Comparison of ENCODE assay signal across 8 mouse cellular contexts in the genomic region with DNA sequence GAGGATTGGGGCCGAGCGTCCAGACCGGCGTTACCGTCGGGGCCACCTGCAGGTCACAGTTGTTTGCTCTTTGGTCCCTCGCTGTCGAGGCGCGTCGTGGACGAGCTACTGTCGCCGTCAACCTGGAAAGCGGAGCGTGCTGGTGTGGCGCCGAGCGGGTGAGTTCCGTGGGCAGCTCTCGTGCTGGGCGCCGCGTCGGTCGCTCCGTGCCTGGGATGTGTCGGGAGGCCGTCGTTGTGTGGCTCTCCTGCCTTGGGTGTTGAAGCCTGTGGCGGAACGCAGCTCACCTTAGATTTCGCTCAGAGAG. TPM values are rescaled to one million over a fixed set of nuclear protein-coding genes. Genes with fewer than 3 reads are reported as not detected.
DNase-seq lines count a peak whose midpoint lies in the region; ATAC-seq and TF ChIP-seq lines count a peak whose summit lies in the region.

Gene Banf1, minus strand, starts transcription at position 116 of the 307 bp plus-strand sequence.

- TF ChIP-seq CTCF in heart, adult 2 months (IDR thresholded peaks at IDR 0.05): no peak
- TF ChIP-seq CTCF in forebrain, postnatal 0 days (IDR thresholded peaks at IDR 0.05; ENCODE audit: low read depth): no peak
- no peak for TF ChIP-seq CTCF in liver, postnatal 0 days (IDR thresholded peaks at IDR 0.05; ENCODE audit: low read depth)

- H3K27me3 ChIP-seq in heart, adult 2 months (ENCODE audit: control insufficient read depth, insufficient read depth, low read length): no peaks in the 10 kb centered on the region
- H3K27me3 ChIP-seq in forebrain, postnatal 0 days (ENCODE audit: insufficient read depth, low read length): no peaks in the 10 kb centered on the region
- H3K27me3 ChIP-seq in hindbrain, embryonic 15.5 days: no peaks in the 10 kb centered on the region
- H3K27me3 ChIP-seq in liver, postnatal 0 days (ENCODE audit: insufficient read depth, low read length): no peaks in the 10 kb centered on the region

- H3K9ac ChIP-seq in heart, adult 2 months (ENCODE audit: low read depth, low read length): peak within 1 kb of the TSS; percentile 83
- peak within 1 kb of the TSS; percentile 76 for H3K9ac ChIP-seq in forebrain, postnatal 0 days
- H3K9ac ChIP-seq in hindbrain, embryonic 15.5 days: peak within 1 kb of the TSS; percentile 80
- peak within 1 kb of the TSS; percentile 79 for H3K9ac ChIP-seq in liver, postnatal 0 days (replicated peaks)

- H3K9me3 ChIP-seq in forebrain, postnatal 0 days (ENCODE audit: low read length): no peaks in the 10 kb centered on the region
- H3K9me3 ChIP-seq in hindbrain, embryonic 15.5 days: no peaks in the 10 kb centered on the region
- H3K9me3 ChIP-seq in liver, postnatal 0 days (ENCODE audit: low read length): no peaks in the 10 kb centered on the region

- DNase-seq in heart, adult 2 months: no peak
- DNase-seq in heart, adult 9 months (ENCODE audit: low spot score in 2 of 2): no peak
- DNase-seq in forebrain, postnatal 0 days: no peak
- no peak for DNase-seq in liver, postnatal 0 days
- DNase-seq in right cerebral cortex, postnatal 25 days: no peak
- DNase-seq in ovary, postnatal 10 days (ENCODE audit: low spot score): no peak

- no peaks in the 10 kb centered on the region for H3K36me3 ChIP-seq in heart, adult 2 months (ENCODE audit: control insufficient read depth, insufficient read depth, low read length)
- peaks cover 47% of the 10 kb centered on the region for H3K36me3 ChIP-seq in forebrain, postnatal 0 days (ENCODE audit: insufficient read depth)
- peaks cover 45% of the 10 kb centered on the region for H3K36me3 ChIP-seq in hindbrain, embryonic 15.5 days
- H3K36me3 ChIP-seq in liver, postnatal 0 days (replicated peaks; ENCODE audit: insufficient read depth, low read length): peaks cover 40% of the 10 kb centered on the region

- intact Hi-C loops in heart, adult 2 months (cut with DNase I): loop anchor here (2.0 kb wide), 2 partner anchors 62 to 120 kb away; no protein-coding TSS in a partner anchor

- ATAC-seq in activated CD4-positive, CD25-positive, alpha-beta regulatory T cell, adult 4 months: no peak
- ATAC-seq in forebrain, postnatal 0 days: peak; percentile 8
- ATAC-seq in hindbrain, embryonic 15.5 days (ENCODE audit: low FRiP score, low read depth): peak; percentile 20; the same call in 1 of the 2 replicates
- ATAC-seq in liver, postnatal 0 days: peak; percentile 8

- H3K4me2 ChIP-seq in forebrain, postnatal 0 days (ENCODE audit: low read depth): peak within 1 kb of the TSS; percentile 66
- H3K4me2 ChIP-seq in hindbrain, embryonic 15.5 days: peak within 1 kb of the TSS; percentile 69
- H3K4me2 ChIP-seq in liver, postnatal 0 days (ENCODE audit: low read depth, low read length): peak within 1 kb of the TSS; percentile 98

- peak within 1 kb of the TSS; percentile 91 for H3K27ac ChIP-seq in heart, adult 2 months
- peak within 1 kb of the TSS; percentile 97 for H3K27ac ChIP-seq in forebrain, postnatal 0 days (ENCODE audit: low read depth, low read length)
- H3K27ac ChIP-seq in hindbrain, embryonic 15.5 days (replicated peaks): peak within 1 kb of the TSS; percentile 98
- H3K27ac ChIP-seq in liver, postnatal 0 days (ENCODE audit: low read depth): peak within 1 kb of the TSS; percentile 97

- peak; percentile 24 for TF ChIP-seq POLR2A in heart, adult 2 months (IDR thresholded peaks at IDR 0.05; ENCODE audit: insufficient read depth, low read depth, low read length)

- peaks cover 6% of the 10 kb centered on the region for H3K79me2 ChIP-seq in heart, adult 2 months (replicated peaks; ENCODE audit: control insufficient read depth, insufficient read depth, low read length)

- H3K4me1 ChIP-seq in heart, adult 2 months (ENCODE audit: control insufficient read depth, insufficient read depth, low read length): peaks cover 10% of the 10 kb centered on the region
- H3K4me1 ChIP-seq in forebrain, postnatal 0 days (ENCODE audit: insufficient read depth): peaks cover 13% of the 10 kb centered on the region
- H3K4me1 ChIP-seq in hindbrain, embryonic 15.5 days (replicated peaks): peaks cover 22% of the 10 kb centered on the region
- peaks cover 16% of the 10 kb centered on the region for H3K4me1 ChIP-seq in liver, postnatal 0 days (ENCODE audit: insufficient read depth)

- TF ChIP-seq EP300 in heart, adult 2 months (IDR thresholded peaks at IDR 0.05; ENCODE audit: insufficient read depth, low read depth, low read length): no peak
- no peak for TF ChIP-seq EP300 in liver, postnatal 0 days (IDR thresholded peaks at IDR 0.05; ENCODE audit: low read depth)

- H3K4me3 ChIP-seq in heart, adult 2 months: peak within 1 kb of the TSS; percentile 91
- peak within 1 kb of the TSS; percentile 92 for H3K4me3 ChIP-seq in forebrain, postnatal 0 days (ENCODE audit: low read depth, low read length)
- peak within 1 kb of the TSS; percentile 66 for H3K4me3 ChIP-seq in hindbrain, embryonic 15.5 days
- H3K4me3 ChIP-seq in liver, postnatal 0 days (ENCODE audit: low read depth, low read length): peak within 1 kb of the TSS; percentile 71

- 1% methylated on average over 32 of the region's 33 CpGs for WGBS in heart, adult 2 months
- WGBS in forebrain, postnatal 0 days: 1% methylated on average over 33 of the region's 33 CpGs
- WGBS in hindbrain, embryonic 15.5 days: under 1% methylated on average over 33 of the region's 33 CpGs
- 0% methylated on average over 31 of the region's 33 CpGs for WGBS in liver, postnatal 0 days (ENCODE audit: insufficient replicate concordance)

RNA-seq across cellular contexts. Expression of gene Banf1, which starts in this region (rescaled TPM):
- 100 to 1,000 TPM; 113 to 133 TPM for total RNA-seq in heart, adult 2 months (2021)
- polyA plus RNA-seq in heart, adult 2 months (2012; rRNA removed): 148 and 173 TPM in 2 replicates
- polyA plus RNA-seq in activated CD4-positive, CD25-positive, alpha-beta regulatory T cell, adult 4 months (2017; shearing (Covaris generic)): 100 to 1,000 TPM; 291 to 328 TPM
- total RNA-seq in forebrain, postnatal 0 days (2014; rRNA removed): 72.5 and 93.5 TPM in 2 replicates
- 379 and 481 TPM in 2 replicates for polyA plus RNA-seq in forebrain, postnatal 0 days (2015; fragmentation: Nextera tagmentation; extraction: Ambion mirVana)
- 319 and 333 TPM in 2 replicates for polyA plus RNA-seq in hindbrain, embryonic 15.5 days (2015; fragmentation: Nextera tagmentation; extraction: Ambion mirVana)
- 158 and 164 TPM in 2 replicates for polyA plus RNA-seq in liver, postnatal 0 days (2015; fragmentation: Nextera tagmentation; extraction: Ambion mirVana)
